10 mouse cellular contexts compared by ENCODE assay signal in genomic region chr11:57516946-57517441, GRCm38 (mm10). TPM values are rescaled to one million over a fixed set of nuclear protein-coding genes. Genes with fewer than 3 reads are reported as not detected.
DNase-seq lines count a peak whose midpoint lies in the region; ATAC-seq and TF ChIP-seq lines count a peak whose summit lies in the region.
"Had no signal": no experiment of that assay in that cellular context is flagged by ENCODE, and none has a peak within 500 bp of the region (broad histone marks: within the 10 kb centered on the region; RNA-seq: fewer than 3 reads in every experiment).

No protein-coding gene starts in this region.

- H3K36me3 ChIP-seq in erythroblast, embryonic 14.5 days (ENCODE audit: control insufficient read depth), result peaks cover 30% of the 10 kb centered on the region
- peaks cover 15% of the 10 kb centered on the region for H3K36me3 ChIP-seq in liver, adult 2 months (ENCODE audit: control insufficient read depth, insufficient read depth, low read length)
- H3K36me3 ChIP-seq in liver, embryonic 13.5 days, result peaks cover 15% of the 10 kb centered on the region
- H3K36me3 ChIP-seq in stomach, embryonic 14.5 days (ENCODE audit: control insufficient read depth, insufficient read depth, low read length), result peaks cover 14% of the 10 kb centered on the region

- no peak overlapping the region for H3K27ac ChIP-seq in liver, adult 2 months (replicated peaks; ENCODE audit: insufficient read depth, low read depth, low read length)
- H3K27ac ChIP-seq in liver, embryonic 13.5 days, result no peak overlapping the region
- H3K27ac ChIP-seq in stomach, embryonic 14.5 days (ENCODE audit: low read length), result no peak overlapping the region

- H3K79me2 ChIP-seq in liver, adult 2 months (ENCODE audit: control insufficient read depth, insufficient read depth, low read length), result peaks cover 20% of the 10 kb centered on the region

- H3K4me3 ChIP-seq in erythroblast, embryonic 14.5 days (replicated peaks), result peak overlapping the region; percentile 88
- no peak overlapping the region for H3K4me3 ChIP-seq in liver, adult 2 months (ENCODE audit: insufficient read depth, low read depth, low read length)
- peak overlapping the region; percentile 95 for H3K4me3 ChIP-seq in liver, embryonic 13.5 days (replicated peaks)
- no peak overlapping the region for H3K4me3 ChIP-seq in stomach, embryonic 14.5 days (ENCODE audit: low read depth, low read length)

- peaks cover 28% of the 10 kb centered on the region for H3K4me1 ChIP-seq in erythroblast, embryonic 14.5 days (ENCODE audit: control insufficient read depth)
- H3K4me1 ChIP-seq in liver, adult 2 months (ENCODE audit: control insufficient read depth, insufficient read depth, low read length), result peaks cover 4% of the 10 kb centered on the region; the same call in 1 of the 2 replicates
- peaks cover 24% of the 10 kb centered on the region for H3K4me1 ChIP-seq in liver, embryonic 13.5 days (replicated peaks)
- H3K4me1 ChIP-seq in stomach, embryonic 14.5 days (ENCODE audit: control insufficient read depth, insufficient read depth, low read length), result peaks cover 3% of the 10 kb centered on the region; the same call in 1 of the 2 replicates

- no peak overlapping the region for H3K9ac ChIP-seq in liver, adult 2 months (ENCODE audit: low read depth, low read length)
- peak overlapping the region; percentile 8; the same call in 1 of the 2 replicates for H3K9ac ChIP-seq in liver, embryonic 13.5 days
- H3K9ac ChIP-seq in stomach, embryonic 14.5 days (replicated peaks; ENCODE audit: low read depth, low read length), result no peak overlapping the region

- no peaks in the 10 kb centered on the region for H3K9me3 ChIP-seq in erythroblast, embryonic 14.5 days (ENCODE audit: control insufficient read depth, low read length)
- H3K9me3 ChIP-seq in liver, embryonic 13.5 days (replicated peaks), result no peaks in the 10 kb centered on the region
- H3K9me3 ChIP-seq in stomach, embryonic 14.5 days (ENCODE audit: control insufficient read depth, low read depth, low read length), result no peaks in the 10 kb centered on the region

- ATAC-seq in erythroblast, adult 5-6 weeks (replicated peaks; ENCODE audit: low FRiP score, poor library complexity, severe bottlenecking), result no peak
- no peak for ATAC-seq in liver, embryonic 13.5 days (ENCODE audit: low read depth)
- ATAC-seq in stomach, embryonic 14.5 days (ENCODE audit: insufficient number of reproducible peaks, insufficient read depth, low FRiP score, low read depth), result no peak

- TF ChIP-seq POLR2A in liver, adult 2 months (IDR thresholded peaks at IDR 0.05; ENCODE audit: extremely low read depth, insufficient read depth, low read length), result no peak

- WGBS in liver, adult 2 months, result 53% methylated on average over 5 of the region's 5 CpGs
- WGBS in liver, embryonic 13.5 days (ENCODE audit: insufficient replicate concordance), result 54% methylated on average over 5 of the region's 5 CpGs
- 30% methylated on average over 5 of the region's 5 CpGs for WGBS in stomach, embryonic 14.5 days

- H3K27me3 ChIP-seq in erythroblast, embryonic 14.5 days (ENCODE audit: control insufficient read depth), result no peaks in the 10 kb centered on the region
- H3K27me3 ChIP-seq in liver, adult 2 months (ENCODE audit: control insufficient read depth, insufficient read depth, low read length), result no peaks in the 10 kb centered on the region
- H3K27me3 ChIP-seq in liver, embryonic 13.5 days, result no peaks in the 10 kb centered on the region
- no peaks in the 10 kb centered on the region for H3K27me3 ChIP-seq in stomach, embryonic 14.5 days (ENCODE audit: control insufficient read depth, insufficient read depth, low read length)

- peak overlapping the region; percentile 80 for H3K4me2 ChIP-seq in liver, embryonic 13.5 days
- H3K4me2 ChIP-seq in stomach, embryonic 14.5 days (replicated peaks; ENCODE audit: low read depth, low read length), result peak overlapping the region; percentile 60; the same call in 1 of the 2 replicates

- no peak for TF ChIP-seq CTCF in liver, adult 2 months (IDR thresholded peaks at IDR 0.05; ENCODE audit: low read depth, low read length)

- DNase-seq in liver, adult 2 months (ENCODE audit: extremely low read depth, low read depth, low spot score), result peak; percentile 6
- DNase-seq in liver, result no peak
- DNase-seq in liver, embryonic 13.5 days, result no peak
- DNase-seq in thymus, postnatal 25 days, result no peak
- DNase-seq in right cerebral cortex, postnatal 10 days (ENCODE audit: low spot score in 2 of 2), result no peak
- DNase-seq: kidney, adult 11 months; retina, postnatal 1 day had no signal

RNA-seq across cellular contexts. Expression of gene Fam114a2, which starts 1.4 kb away (rescaled TPM):
- 0.27 and 0.41 TPM in 2 replicates for polyA plus RNA-seq in erythroblast, embryonic 14.5 days (2012)
- total RNA-seq in erythroblast, adult 5-6 weeks (2015; ENCODE audit: low replicate concordance), result 28.4 and 29.5 TPM in 2 replicates
- total RNA-seq in erythroblast, adult 5-6 weeks (2017; ENCODE audit: low replicate concordance), result 59.7 and 70.8 TPM in 2 replicates
- 27.4 and 29.8 TPM in 2 replicates for total RNA-seq in liver, adult 2 months (2014; rRNA removed)
- 14.4 and 20.1 TPM in 2 replicates for polyA plus RNA-seq in liver, adult 2 months (2012; rRNA removed)
- polyA plus RNA-seq in liver, embryonic 13.5 days (2015; fragmentation: Nextera tagmentation; extraction: Ambion mirVana), result 31.3 and 34.9 TPM in 2 replicates
- 56.9 and 60.1 TPM in 2 replicates for polyA plus RNA-seq in stomach, embryonic 14.5 days (2014; fragmentation: Nextera tagmentation; extraction: Ambion mirVana)

RNA-seq across cellular contexts. Expression of gene Mfap3, which starts 1.5 kb away (rescaled TPM):
- 0.02 and 0.05 TPM in 2 replicates for polyA plus RNA-seq in erythroblast, embryonic 14.5 days (2012)
- total RNA-seq in erythroblast, adult 5-6 weeks (2015; ENCODE audit: low replicate concordance), result 10.8 and 12.5 TPM in 2 replicates
- total RNA-seq in erythroblast, adult 5-6 weeks (2017; ENCODE audit: low replicate concordance), result 6.3 and 7.6 TPM in 2 replicates
- total RNA-seq in liver, adult 2 months (2014; rRNA removed), result 6.7 and 8.1 TPM in 2 replicates
- 3.3 and 5.1 TPM in 2 replicates for polyA plus RNA-seq in liver, adult 2 months (2012; rRNA removed)
- 13.2 and 17.6 TPM in 2 replicates for polyA plus RNA-seq in liver, embryonic 13.5 days (2015; fragmentation: Nextera tagmentation; extraction: Ambion mirVana)
- 51.2 and 55.9 TPM in 2 replicates for polyA plus RNA-seq in stomach, embryonic 14.5 days (2014; fragmentation: Nextera tagmentation; extraction: Ambion mirVana)

Comparison
In these comparisons a context has a peak if more than half of its experiments do, and no peak if none do; other contexts are left out.
1. H3K4me3 ChIP-seq: peak in erythroblast, embryonic 14.5 days (single experiment) and liver, embryonic 13.5 days (single experiment); none in liver, adult 2 months (single experiment) and stomach, embryonic 14.5 days (single experiment).
2. RNA of gene Fam114a2, which starts 1.4 kb away (polyA plus RNA-seq): 56.9 to 60.1 TPM in stomach, embryonic 14.5 days, 31.3 to 34.9 TPM in liver, embryonic 13.5 days and 14.4 to 20.1 TPM in liver, adult 2 months; 0.27 to 0.41 TPM in erythroblast, embryonic 14.5 days; every median in the first group is over 10 times any median in the second.